Mouse (Mus musculus) cerebellum, postnatal 14 days (tissue): ENCODE measurements around the gene Spata46.

ENCODE experiments used
- DNase-seq, 2 experiments: peaks; one replicate each; pipeline ENCODE4 v3.0.0; 2021; ENCODE audit warnings: mixed read lengths in 2 of 2

Spata46 gene

GRCm38 (mm10) chr1:170308503-170308902, at the start of gene Spata46:
TSS of gene Spata46 (plus strand) at chr1:170308803.
- no peak for DNase-seq

GRCm38 (mm10) chr1:170270281-170270680, 38.3 kb upstream of the Spata46 start:
- no peak for DNase-seq

- DNase-seq, result no peak
These were observed 37.9 kb upstream of the Spata46 start for GRCm38 (mm10) chr1:170270696-170271095.

GRCm38 (mm10) chr1:170273252-170273651, 35.4 kb upstream of the Spata46 start:
- no peak for DNase-seq

GRCm38 (mm10) chr1:170277016-170277415, 31.6 kb upstream of the Spata46 start, which contains the start of gene Sh2d1b1:
TSS of gene Sh2d1b1 (plus strand) at chr1:170277320.
- DNase-seq, result no peak

GRCm38 (mm10) chr1:170282415-170283129, 26.0 kb upstream of the Spata46 start:
- no peak for DNase-seq

GRCm38 (mm10) chr1:170292239-170292951, 16.2 kb upstream of the Spata46 start:
- peak; percentile 79 to 82 for DNase-seq

GRCm38 (mm10) chr1:170293257-170293656, 15.3 kb upstream of the Spata46 start:
- DNase-seq, result no peak

- peak in 1 of 2 experiments; percentile 14 for DNase-seq
These were observed 13.6 kb upstream of the Spata46 start for GRCm38 (mm10) chr1:170294786-170295570.

GRCm38 (mm10) chr1:170299496-170299895, 9.1 kb upstream of the Spata46 start:
- DNase-seq, result no peak

- no peak for DNase-seq
These were observed 6.9 kb upstream of the Spata46 start for GRCm38 (mm10) chr1:170301686-170302085.

GRCm38 (mm10) chr1:170302456-170302855, 6.1 kb upstream of the Spata46 start:
- DNase-seq, result no peak

GRCm38 (mm10) chr1:170303103-170303502, 5.5 kb upstream of the Spata46 start:
- DNase-seq, result no peak

- no peak for DNase-seq
These were observed 3.6 kb upstream of the Spata46 start for GRCm38 (mm10) chr1:170305002-170305401.

- no peak for DNase-seq
These were observed 2.4 kb upstream of the Spata46 start, which contains the start of gene Gm7694 for GRCm38 (mm10) chr1:170306232-170306631. TSS of gene Gm7694 (minus strand) at chr1:170306332.

GRCm38 (mm10) chr1:170311431-170311830, 2.8 kb downstream of the Spata46 start:
- no peak for DNase-seq

- DNase-seq, result no peak
These were observed 13.4 kb downstream of the Spata46 start for GRCm38 (mm10) chr1:170322046-170322445.

GRCm38 (mm10) chr1:170323001-170323400, 14.4 kb downstream of the Spata46 start:
- no peak for DNase-seq

GRCm38 (mm10) chr1:170324312-170324711, 15.7 kb downstream of the Spata46 start:
- no peak for DNase-seq

GRCm38 (mm10) chr1:170325277-170325676, 16.7 kb downstream of the Spata46 start:
- DNase-seq, result no peak

- no peak for DNase-seq
These were observed 23.3 kb downstream of the Spata46 start for GRCm38 (mm10) chr1:170331926-170332325.

GRCm38 (mm10) chr1:170332775-170333174, 24.2 kb downstream of the Spata46 start:
- DNase-seq, result no peak

- DNase-seq, result no peak
These were observed 31.3 kb downstream of the Spata46 start for GRCm38 (mm10) chr1:170339943-170340342.
